Mouse (Mus musculus) spleen, postnatal 4 days (tissue): ENCODE data around the gene Cmbl.
"Not testable (repeated sequence)": the region's sequence is repeated elsewhere in the genome, so short reads cannot be mapped to it uniquely, and the experiment has no call there.

ENCODE experiments used
- DNase-seq, 2 experiments: peaks; one replicate each; pipeline ENCODE4 v3.0.0; 2022; ENCODE audit warnings: low spot score in 2 of 2

Cmbl gene

DNA sequence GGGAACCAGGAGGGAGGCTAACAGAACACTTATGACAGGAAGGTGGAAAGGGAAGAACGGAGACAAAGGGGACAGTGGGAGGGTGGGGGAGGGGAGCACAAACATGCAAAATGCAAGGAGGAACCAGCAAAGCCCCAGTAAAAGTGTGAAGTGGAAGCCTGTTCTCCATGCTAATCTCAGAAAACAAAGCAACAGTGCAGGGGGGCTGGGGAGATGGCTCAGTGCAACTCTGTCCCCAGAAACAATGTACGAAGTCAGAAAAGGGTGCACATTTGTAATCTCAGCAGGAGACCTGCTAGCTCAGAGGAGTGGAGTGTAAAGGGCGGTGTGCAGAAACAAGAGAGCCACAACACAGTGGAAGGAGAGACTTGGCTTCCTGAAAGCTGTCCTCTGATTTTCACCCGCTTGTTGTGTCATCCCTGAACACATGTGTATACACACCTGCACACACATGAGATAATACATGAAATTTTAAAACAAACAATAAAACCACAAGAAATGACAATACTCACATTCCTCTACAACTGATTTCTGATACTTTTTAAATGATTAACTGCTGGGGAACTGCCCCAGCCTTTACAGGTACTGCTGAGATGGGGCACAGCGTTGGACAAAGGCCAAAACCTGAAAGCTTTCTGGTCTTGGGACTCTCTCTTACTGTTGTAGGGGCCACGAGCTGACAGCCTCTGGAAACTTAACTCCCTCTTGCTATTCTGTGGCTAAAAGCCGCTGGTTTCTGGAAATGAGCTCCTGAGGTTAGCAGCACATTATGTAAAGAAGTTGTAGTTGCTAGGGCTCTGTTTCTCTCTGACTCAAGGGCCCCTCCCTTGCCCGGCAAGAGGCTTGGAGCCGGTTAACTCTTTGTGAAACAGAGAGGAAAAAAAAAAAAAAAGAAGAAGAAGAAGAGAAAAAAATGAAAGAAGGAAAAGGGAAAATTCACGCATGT, 22.9 kb upstream of the Cmbl start:
- no peak for DNase-seq

DNA sequence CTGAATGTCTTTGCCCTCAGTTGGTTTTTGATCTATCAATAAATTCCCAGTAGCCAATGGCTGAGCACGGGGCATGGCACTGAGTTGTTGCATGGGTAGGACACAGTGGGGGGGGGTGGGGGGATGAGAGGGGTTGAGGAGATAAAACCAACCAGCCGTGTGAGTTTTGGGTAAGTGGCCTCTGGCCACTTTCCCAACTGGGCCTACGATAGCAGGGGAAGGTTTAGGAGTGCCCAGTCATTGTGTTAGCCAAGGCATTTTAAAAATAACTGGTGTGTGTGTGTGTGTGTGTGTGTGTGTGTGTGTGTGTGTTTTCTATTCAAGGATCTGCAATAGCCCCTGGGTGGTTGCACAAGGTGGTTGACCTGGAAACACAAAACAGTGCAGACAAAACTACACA, 21.9 kb upstream of the Cmbl start:
- no peak for DNase-seq

DNA sequence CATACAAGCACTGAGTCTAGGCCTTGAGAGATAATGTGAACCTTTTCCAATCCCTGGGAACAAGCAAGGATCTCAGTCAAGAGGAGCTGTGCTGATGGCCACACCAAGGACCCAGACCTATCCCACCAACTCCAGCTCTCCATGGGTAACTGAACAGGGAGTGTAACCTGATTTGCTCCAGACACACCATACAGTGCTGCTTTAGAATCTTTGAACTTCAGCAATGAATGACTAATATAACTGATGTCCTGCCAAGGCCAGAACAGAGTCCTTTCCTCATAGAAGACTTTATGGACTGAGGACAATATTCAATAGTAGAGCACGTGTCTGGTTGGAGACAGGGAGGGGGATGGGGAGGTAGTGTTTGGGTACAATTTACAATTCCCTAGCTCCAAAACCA, 20.1 kb upstream of the Cmbl start:
- DNase-seq: no peak

DNA sequence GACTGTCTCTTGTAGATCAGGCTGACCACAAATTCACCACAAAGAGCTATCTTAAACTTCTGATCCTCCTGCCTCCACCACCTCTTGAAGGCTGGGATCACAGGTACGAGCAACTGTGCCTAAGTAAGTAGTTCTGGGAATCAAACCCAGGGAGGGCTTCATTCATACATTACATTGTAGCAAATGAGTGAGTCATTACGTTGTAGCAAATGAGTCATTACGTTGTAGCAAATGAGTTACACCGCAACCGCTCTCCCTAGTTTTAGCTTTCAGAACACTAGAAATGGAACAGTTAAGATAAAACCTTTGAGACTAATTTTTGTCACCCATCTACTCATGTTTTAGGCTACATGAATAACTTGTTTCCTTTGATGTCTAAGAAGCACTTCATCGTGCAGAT, 18.9 kb upstream of the Cmbl start:
- no peak for DNase-seq

GRCm38 (mm10) chr15:31547421-31547820, 17.8 kb upstream of the Cmbl start:
- no peak for DNase-seq

DNA sequence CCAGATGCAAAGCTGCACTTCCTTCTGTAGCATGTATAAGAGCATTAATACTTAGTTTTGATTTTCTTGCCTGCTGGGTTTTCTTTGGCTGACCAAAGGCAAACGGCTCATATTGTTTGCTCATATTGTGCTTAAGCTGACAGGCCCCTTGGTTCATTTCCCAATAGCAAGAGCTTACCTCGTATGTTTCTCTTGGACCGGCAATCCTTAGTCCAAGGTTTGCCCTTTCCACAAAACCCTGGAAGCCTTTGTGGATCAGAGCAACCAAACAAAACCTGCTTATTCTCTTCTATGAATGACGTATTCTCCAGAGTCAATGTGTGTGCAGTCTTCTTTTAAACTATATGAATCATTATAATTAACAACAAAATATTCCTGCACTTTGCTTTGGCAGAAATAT, 14.8 kb upstream of the Cmbl start:
- DNase-seq: no peak

- no peak for DNase-seq
Measured at GRCm38 (mm10) chr15:31554855-31555254, 10.3 kb upstream of the Cmbl start.

GRCm38 (mm10) chr15:31561390-31561789, 3.8 kb upstream of the Cmbl start:
- no peak for DNase-seq

GRCm38 (mm10) chr15:31561976-31562375, 3.2 kb upstream of the Cmbl start:
- DNase-seq: no peak

DNA sequence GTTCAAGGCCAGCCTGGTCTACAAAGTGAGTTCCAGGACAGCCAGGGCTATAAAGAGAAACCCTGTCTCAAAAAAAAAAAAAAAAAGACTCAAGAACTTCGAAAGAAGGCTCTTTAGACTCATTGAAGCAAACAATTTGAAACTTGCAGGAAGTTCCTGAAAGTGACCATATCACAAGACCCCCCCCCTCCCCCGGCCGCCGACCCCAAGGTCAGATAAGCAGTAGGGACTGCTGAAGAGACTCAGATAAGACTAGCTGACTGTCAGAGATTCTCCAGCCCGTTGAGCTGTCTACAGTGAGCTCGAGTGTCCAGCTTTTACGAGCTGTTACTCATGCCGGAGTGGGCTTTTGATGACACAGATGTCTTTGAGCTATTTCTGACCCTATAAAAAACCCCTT, 2.3 kb upstream of the Cmbl start:
- no peak for DNase-seq

GRCm38 (mm10) chr15:31563577-31564546, 1.3 kb upstream of the Cmbl start:
- DNase-seq: no peak

- no peak for DNase-seq
Measured at GRCm38 (mm10) chr15:31565786-31566185, 597 bp downstream of the Cmbl start.

DNA sequence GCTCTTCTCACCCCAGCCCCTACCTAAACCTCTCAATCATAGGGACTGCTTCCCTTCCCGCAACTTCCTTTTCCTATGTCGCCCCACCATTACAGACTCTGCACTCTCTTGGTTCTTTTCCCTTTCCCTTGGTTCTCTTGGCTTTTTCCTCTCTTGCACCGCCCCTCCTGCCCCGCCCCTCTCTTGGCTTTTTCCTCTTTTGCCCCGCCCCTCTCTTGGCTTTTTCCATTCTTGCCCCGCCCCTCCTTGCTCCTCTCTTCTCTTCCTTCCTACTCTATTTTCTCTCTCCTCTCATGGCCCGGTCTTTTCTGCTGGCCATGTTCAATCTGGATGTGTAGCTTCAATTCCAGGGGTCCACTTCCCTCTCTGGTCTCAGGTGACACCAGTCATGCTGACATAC, 2.2 kb downstream of the Cmbl start:
- DNase-seq: no peak

DNA sequence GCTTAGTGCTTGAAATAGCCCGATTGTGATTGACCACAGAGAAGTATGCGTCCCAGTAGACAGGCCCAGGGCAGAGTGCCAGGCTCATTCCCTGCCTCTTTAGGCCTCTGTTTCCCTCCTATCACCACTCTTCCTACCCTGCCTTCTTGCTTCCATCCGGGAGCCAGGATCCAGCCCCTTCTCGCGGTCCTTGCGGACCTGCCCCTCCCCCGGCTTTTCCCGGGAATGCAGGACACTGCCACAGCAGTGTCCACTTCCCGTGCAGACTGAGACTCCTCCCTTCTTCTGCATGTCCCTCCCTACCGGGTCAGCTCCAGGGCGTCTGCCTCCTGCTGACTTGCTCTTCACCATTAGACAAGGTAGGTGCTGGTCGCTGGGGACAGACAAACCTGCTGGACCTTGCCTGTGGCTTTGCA, 3.4 kb downstream of the Cmbl start:
- DNase-seq: no peak

GRCm38 (mm10) chr15:31569325-31570022, 4.3 kb downstream of the Cmbl start:
- no peak for DNase-seq

- DNase-seq: no peak
Measured at GRCm38 (mm10) chr15:31570959-31571358, 5.8 kb downstream of the Cmbl start.

GRCm38 (mm10) chr15:31571906-31572722, 6.9 kb downstream of the Cmbl start:
- no peak for DNase-seq

DNA sequence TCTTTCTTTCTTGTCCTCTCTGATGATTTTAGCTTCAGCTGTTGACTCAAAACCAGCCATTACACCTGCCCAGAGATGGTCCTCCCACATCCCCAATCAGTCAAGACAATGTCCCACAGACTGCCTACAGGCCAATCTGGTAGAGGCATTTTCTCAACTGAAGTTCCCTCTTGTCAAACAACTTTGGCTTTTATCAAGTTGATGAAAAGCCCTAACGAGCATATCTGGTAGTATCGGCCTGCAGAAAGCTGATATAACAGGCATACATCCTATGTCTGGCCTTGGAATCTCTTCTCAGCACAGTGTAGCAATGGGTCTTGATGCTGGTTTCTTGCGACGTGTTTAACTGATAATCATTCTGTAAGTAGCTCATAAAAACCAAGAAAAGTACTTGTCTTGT, 8.1 kb downstream of the Cmbl start:
- no peak for DNase-seq

DNA sequence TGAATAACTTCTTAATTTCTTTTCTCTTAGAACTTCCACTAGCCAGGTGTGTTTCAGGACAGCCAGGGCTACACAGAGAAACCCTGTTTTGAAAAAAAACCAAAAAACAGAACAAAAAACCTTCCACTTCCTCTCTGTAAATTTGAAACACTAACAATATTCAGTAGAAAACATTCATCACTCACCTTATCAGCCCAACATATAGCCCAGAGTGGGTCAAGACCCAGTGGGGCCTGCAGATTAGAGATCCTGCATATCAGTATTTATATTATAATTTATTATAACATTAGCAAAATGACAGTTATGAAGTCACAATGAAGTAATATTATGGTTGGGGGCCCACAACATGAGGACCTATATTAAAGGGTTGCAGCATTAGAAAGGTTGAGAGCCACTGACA, 8.5 kb downstream of the Cmbl start:
- no peak for DNase-seq

- no peak for DNase-seq
Measured at GRCm38 (mm10) chr15:31576076-31576475, 10.9 kb downstream of the Cmbl start.

DNA sequence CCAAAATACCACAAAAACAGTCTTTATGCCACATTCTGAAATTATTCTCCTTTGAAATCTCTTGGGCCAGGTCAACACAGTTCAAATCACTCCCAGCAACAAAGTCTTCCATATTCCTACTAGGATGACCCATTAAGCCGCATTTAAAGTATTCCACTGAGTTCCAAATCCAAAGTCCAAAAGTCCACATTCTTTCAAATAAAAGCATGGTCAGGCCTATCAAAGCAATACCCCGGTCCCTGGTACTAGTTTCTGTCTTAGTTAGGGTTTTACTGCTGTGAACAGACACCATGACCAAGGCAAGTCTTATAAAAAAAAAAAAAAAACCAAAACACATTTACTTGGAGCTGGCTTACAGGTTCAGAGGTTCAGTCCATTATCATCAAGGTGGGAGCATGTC, 15.9 kb downstream of the Cmbl start:
- not testable (repeated sequence) for DNase-seq
